Mouse (Mus musculus): ENCODE data around the gene Olfr420. TPM values are rescaled to one million over a fixed set of nuclear protein-coding genes. Genes with fewer than 3 reads are reported as not detected.
A peak's percentile ranks its signal among the peaks of the same experiment; 100 is the strongest.

The Olfr420 gene
- total and polyA plus RNA-seq, 3 experiments: 0.11 TPM; not detected in 2

GRCm38 (mm10) chr1:174149289-174149688 is 6.1 kb upstream of the Olfr420 start:
- Histone ChIP-seq H3K27me3 (ENCODE audit: insufficient read depth, low read length) (no peaks in the 10 kb centered on the region), H3K4me1 (ENCODE audit: insufficient read depth, low read depth, low read length) (no peaks in the 10 kb centered on the region), H3K36me3 (replicated peaks) (no peaks in the 10 kb centered on the region), H3K4me3 (ENCODE audit: low read depth, low read length) (no peak overlapping the region), H3K9me3 (replicated peaks) (no peaks in the 10 kb centered on the region)
- DNase-seq (ENCODE audit: low spot score) (no peak), ATAC-seq (ENCODE audit: extremely low read depth, insufficient number of reproducible peaks, low FRiP score, poor library complexity, severe bottlenecking) (no peak)
- TF ChIP-seq GATA2 (IDR thresholded peaks at IDR 0.05; ENCODE audit: borderline replicate concordance, low read depth, low read length): no peak
- TF ChIP-seq GATA1 (IDR thresholded peaks at IDR 0.05; ENCODE audit: borderline replicate concordance, low read length): no peak
- no peak for TF ChIP-seq TAL1 (conservative IDR thresholded peaks at IDR 0.05; ENCODE audit: low read depth, low read length)
- TF ChIP-seq POLR2AphosphoS5 (IDR thresholded peaks at IDR 0.05; ENCODE audit: insufficient replicate concordance, low read depth, low read length): no peak
- no peak for TF ChIP-seq CTCF (IDR thresholded peaks at IDR 0.05; ENCODE audit: low read depth, low read length)

GRCm38 (mm10) chr1:174157622-174158021 is 2.2 kb downstream of the Olfr420 start:
- Histone ChIP-seq H3K27me3 (ENCODE audit: insufficient read depth, low read length) (no peaks in the 10 kb centered on the region), H3K4me3 (ENCODE audit: low read depth, low read length) (no peak overlapping the region), H3K36me3 (replicated peaks) (no peaks in the 10 kb centered on the region), H3K9me3 (replicated peaks) (no peaks in the 10 kb centered on the region), H3K4me1 (ENCODE audit: insufficient read depth, low read depth, low read length) (peaks cover 8% of the 10 kb centered on the region)
- no peak for ATAC-seq (ENCODE audit: extremely low read depth, insufficient number of reproducible peaks, low FRiP score, poor library complexity, severe bottlenecking)
- no peak for DNase-seq (ENCODE audit: low spot score)
- TF ChIP-seq TAL1 (conservative IDR thresholded peaks at IDR 0.05; ENCODE audit: low read depth, low read length) (no peak), GATA2 (IDR thresholded peaks at IDR 0.05; ENCODE audit: borderline replicate concordance, low read depth, low read length) (no peak), GATA1 (IDR thresholded peaks at IDR 0.05; ENCODE audit: borderline replicate concordance, low read length) (no peak), CTCF (IDR thresholded peaks at IDR 0.05; ENCODE audit: low read depth, low read length) (no peak), POLR2AphosphoS5 (IDR thresholded peaks at IDR 0.05; ENCODE audit: insufficient replicate concordance, low read depth, low read length) (no peak)

GRCm38 (mm10) chr1:174158512-174158911 is 3.1 kb downstream of the Olfr420 start:
- no peak for TF ChIP-seq GATA1 (IDR thresholded peaks at IDR 0.05; ENCODE audit: borderline replicate concordance, low read length)
- no peak for TF ChIP-seq POLR2AphosphoS5 (IDR thresholded peaks at IDR 0.05; ENCODE audit: insufficient replicate concordance, low read depth, low read length)
- no peak for TF ChIP-seq GATA2 (IDR thresholded peaks at IDR 0.05; ENCODE audit: borderline replicate concordance, low read depth, low read length)
- TF ChIP-seq TAL1 (conservative IDR thresholded peaks at IDR 0.05; ENCODE audit: low read depth, low read length): no peak
- TF ChIP-seq CTCF (IDR thresholded peaks at IDR 0.05; ENCODE audit: low read depth, low read length): no peak
- peaks cover 8% of the 10 kb centered on the region for H3K4me1 ChIP-seq (ENCODE audit: insufficient read depth, low read depth, low read length)
- no peaks in the 10 kb centered on the region for H3K27me3 ChIP-seq (ENCODE audit: insufficient read depth, low read length)
- no peak for ATAC-seq (ENCODE audit: extremely low read depth, insufficient number of reproducible peaks, low FRiP score, poor library complexity, severe bottlenecking)
- no peaks in the 10 kb centered on the region for H3K36me3 ChIP-seq (replicated peaks)
- no peaks in the 10 kb centered on the region for H3K9me3 ChIP-seq (replicated peaks)
- H3K4me3 ChIP-seq (ENCODE audit: low read depth, low read length): no peak overlapping the region
- DNase-seq (ENCODE audit: low spot score): no peak

GRCm38 (mm10) chr1:174159095-174159494 is 3.7 kb downstream of the Olfr420 start:
- H3K4me3 ChIP-seq (ENCODE audit: low read depth, low read length): no peak overlapping the region
- H3K27me3 ChIP-seq (ENCODE audit: insufficient read depth, low read length): no peaks in the 10 kb centered on the region
- ATAC-seq (ENCODE audit: extremely low read depth, insufficient number of reproducible peaks, low FRiP score, poor library complexity, severe bottlenecking): peak; percentile 78
- H3K9me3 ChIP-seq (replicated peaks): no peaks in the 10 kb centered on the region
- peaks cover 8% of the 10 kb centered on the region for H3K4me1 ChIP-seq (ENCODE audit: insufficient read depth, low read depth, low read length)
- no peak; the same call in 1 of the 2 replicates for TF ChIP-seq TAL1 (conservative IDR thresholded peaks at IDR 0.05; ENCODE audit: low read depth, low read length)
- H3K36me3 ChIP-seq (replicated peaks): no peaks in the 10 kb centered on the region
- no peak for DNase-seq (ENCODE audit: low spot score)

- 0 out of 2 replicates have a peak, but pooled peaks have one; percentile 2 for TF ChIP-seq CTCF (IDR thresholded peaks at IDR 0.05; ENCODE audit: low read depth, low read length)
- no peak for TF ChIP-seq GATA2 (IDR thresholded peaks at IDR 0.05; ENCODE audit: borderline replicate concordance, low read depth, low read length)
- ATAC-seq (ENCODE audit: extremely low read depth, insufficient number of reproducible peaks, low FRiP score, poor library complexity, severe bottlenecking) (no peak), DNase-seq (ENCODE audit: low spot score) (no peak)
- H3K36me3 ChIP-seq (replicated peaks): no peaks in the 10 kb centered on the region
- no peak overlapping the region for H3K4me3 ChIP-seq (ENCODE audit: low read depth, low read length)
- H3K4me1 ChIP-seq (ENCODE audit: insufficient read depth, low read depth, low read length): peaks cover 19% of the 10 kb centered on the region
- no peaks in the 10 kb centered on the region for H3K27me3 ChIP-seq (ENCODE audit: insufficient read depth, low read length)
- H3K9me3 ChIP-seq (replicated peaks): no peaks in the 10 kb centered on the region
Observed at GRCm38 (mm10) chr1:174169024-174169423, 13.6 kb downstream of the Olfr420 start.

GRCm38 (mm10) chr1:174170706-174171501 is 15.5 kb downstream of the Olfr420 start:
- TF ChIP-seq POLR2AphosphoS5 (IDR thresholded peaks at IDR 0.05; ENCODE audit: insufficient replicate concordance, low read depth, low read length) (no peak), GATA1 (IDR thresholded peaks at IDR 0.05; ENCODE audit: borderline replicate concordance, low read length) (no peak), TAL1 (conservative IDR thresholded peaks at IDR 0.05; ENCODE audit: low read depth, low read length) (no peak), GATA2 (IDR thresholded peaks at IDR 0.05; ENCODE audit: borderline replicate concordance, low read depth, low read length) (no peak)
- H3K4me1 ChIP-seq (ENCODE audit: insufficient read depth, low read depth, low read length): peaks cover 24% of the 10 kb centered on the region
- ATAC-seq (ENCODE audit: extremely low read depth, insufficient number of reproducible peaks, low FRiP score, poor library complexity, severe bottlenecking) (peak; percentile 6; the same call in 1 of the 2 replicates), DNase-seq (ENCODE audit: low spot score) (no peak)
- no peak overlapping the region; the same call in 1 of the 2 replicates for H3K4me3 ChIP-seq (ENCODE audit: low read depth, low read length)
- no peaks in the 10 kb centered on the region for H3K9me3 ChIP-seq (replicated peaks)
- no peaks in the 10 kb centered on the region for H3K27me3 ChIP-seq (ENCODE audit: insufficient read depth, low read length)
- peaks cover 6% of the 10 kb centered on the region for H3K36me3 ChIP-seq (replicated peaks)

Data from G1E (cell line).